Mouse (Mus musculus) CD4-positive helper T cell, adult 2 months (primary cell): ENCODE data around the gene Htr5b.

Experiments used
- DNase-seq: peaks from one replicate; pipeline ENCODE4 v3.0.0-alpha.2; 2012; ENCODE audit warnings: low read depth, missing footprints, low spot score

The Htr5b gene

DNA sequence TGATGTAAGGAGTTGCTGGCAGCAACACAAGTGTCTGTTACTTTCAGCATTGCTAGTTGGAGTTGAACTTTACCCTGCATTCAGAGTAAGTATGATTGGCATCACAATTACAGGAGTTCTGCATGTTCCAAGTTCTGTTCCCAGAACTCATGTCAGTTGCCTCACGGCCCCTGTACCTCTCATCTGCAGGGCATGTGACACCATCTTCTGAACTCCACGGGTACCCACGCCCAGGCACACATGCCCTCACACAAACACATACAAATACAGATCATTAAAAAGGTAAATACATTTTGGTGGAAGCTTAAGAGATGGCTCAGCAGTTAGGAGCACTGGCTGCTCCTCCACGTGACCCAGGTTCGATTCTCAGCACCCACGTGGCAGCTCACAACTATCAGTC, 41.5 kb downstream of the Htr5b start:
- DNase-seq, result no peak

DNA sequence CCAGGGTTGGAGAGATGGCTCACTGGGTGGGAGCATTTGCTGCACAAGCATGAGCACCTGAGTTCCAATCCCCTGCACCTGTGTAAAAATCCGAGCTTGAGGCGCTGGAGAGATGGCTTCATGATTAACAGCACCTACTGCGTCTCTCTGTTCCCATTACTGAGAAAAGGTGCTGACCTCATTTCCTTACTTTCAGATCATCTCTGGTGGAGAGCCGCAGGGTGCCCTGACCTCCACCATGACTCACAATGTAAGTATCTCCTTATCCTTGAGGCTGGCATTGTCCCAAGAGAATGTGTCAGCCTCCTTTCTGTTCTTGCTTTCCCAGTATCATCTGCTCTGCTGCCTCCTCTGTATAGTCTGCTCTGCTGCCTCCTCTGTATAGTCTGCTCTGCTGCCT, 45.2 kb downstream of the Htr5b start:
- no peak for DNase-seq

DNA sequence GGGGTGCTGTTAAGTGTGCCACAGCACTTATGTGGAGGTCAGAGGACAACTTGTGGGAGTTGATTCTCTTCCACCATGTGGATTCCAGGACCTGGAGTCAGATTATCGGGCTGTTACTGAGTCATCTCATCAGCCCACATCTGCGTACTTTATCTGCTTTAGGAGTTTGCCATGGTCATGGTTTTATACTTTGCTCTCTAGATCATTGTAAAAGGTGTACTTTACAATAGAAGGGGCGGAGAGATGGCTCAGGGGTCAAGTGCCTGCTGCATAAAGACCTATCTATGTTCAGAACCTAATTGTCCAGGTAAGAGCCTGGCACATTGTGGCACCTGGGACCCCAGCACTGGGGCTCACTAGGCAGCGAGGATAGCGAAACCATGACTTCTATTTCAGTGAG, 48.9 kb downstream of the Htr5b start:
- no peak for DNase-seq

DNA sequence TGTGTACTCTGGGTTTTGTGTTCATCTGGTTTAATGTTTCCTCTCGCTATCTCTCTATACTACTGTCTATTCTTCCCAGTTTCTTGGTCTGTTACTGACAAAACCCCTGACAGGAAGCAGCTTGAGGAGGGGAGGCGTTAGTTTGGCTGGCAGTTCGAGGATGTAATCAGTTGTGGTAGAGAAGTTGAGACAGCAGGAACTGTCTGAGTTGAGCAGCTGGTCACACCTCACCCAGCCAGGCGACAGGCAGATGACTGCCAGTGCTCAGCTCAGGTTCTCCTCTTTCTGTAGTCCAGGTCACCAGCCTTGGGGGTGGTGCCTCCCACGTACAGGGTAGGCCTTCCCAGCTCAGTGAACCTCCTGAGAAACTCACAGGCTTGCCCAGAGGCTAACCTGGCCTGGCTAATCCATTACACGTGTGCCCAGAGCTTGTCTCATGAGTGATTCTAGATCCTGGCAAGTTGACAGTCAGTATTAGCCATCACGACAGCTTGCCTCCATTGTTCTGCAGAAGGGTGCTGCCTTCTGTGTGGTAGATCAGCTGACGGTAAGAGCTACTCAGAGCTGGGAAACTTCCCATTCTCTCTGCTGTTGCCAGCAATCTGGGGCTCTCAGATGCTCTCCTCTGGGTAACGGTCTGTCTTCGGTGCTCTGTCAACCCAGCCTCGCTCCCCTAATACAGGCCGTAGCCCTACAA, 49.8 kb downstream of the Htr5b start:
- no peak for DNase-seq

DNA sequence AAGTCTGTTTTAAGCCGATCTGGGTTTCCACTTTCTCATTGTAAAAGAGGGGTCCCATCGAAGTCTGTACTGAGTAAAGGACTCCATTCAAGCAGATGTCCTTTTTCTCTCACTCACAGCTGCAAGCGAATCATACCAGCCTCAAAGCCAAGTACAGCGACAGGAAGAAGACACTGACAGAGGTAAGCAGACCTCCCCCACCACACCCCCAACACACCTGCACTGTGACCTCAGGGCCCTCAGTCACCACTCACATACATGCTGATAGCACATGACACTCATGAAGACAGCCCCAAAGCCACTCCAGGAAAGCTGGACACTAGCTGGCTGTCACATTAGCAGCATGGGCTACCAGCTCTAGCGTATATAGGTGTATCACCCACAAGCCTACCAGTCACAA, 50.5 kb downstream of the Htr5b start:
- no peak for DNase-seq

DNA sequence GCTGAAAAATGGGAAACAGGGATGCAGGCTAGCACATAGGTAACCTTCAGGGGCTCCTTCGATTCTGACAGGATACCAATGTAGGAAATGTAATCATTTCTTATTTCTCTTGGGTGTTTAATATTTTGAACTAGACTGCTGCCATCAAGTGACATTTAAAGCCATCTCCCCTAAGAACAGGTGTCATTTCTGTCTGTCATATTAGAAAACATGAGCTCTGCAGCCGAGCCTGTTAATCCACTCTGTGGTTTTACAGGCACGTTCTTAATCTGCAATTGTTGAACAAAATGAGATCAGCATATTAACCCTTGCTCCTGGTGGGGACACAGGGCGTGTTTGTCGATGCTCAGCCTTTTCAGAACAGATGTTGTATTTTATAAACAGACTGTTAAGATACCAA, 56.8 kb downstream of the Htr5b start:
- no peak for DNase-seq

DNA sequence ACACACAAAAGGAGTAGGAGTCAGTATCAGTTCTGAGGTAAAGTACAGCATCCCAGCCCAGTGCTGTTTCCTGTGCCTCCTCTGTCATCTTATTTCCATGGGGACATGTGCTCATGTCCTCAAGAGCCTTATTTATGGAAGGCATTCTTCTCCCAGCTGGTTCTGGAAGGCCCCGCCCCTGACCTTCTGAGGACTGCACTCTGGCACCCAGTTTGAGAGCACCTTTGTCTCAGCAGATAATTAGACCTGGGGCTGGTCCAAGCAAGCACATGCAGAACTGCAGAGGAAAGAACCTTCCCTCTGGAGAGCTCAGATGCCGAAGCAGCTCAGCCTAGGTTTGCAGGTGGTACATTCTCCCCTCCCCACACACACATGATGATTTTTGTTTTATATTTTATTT, 60.0 kb downstream of the Htr5b start:
- DNase-seq, result no peak

DNA sequence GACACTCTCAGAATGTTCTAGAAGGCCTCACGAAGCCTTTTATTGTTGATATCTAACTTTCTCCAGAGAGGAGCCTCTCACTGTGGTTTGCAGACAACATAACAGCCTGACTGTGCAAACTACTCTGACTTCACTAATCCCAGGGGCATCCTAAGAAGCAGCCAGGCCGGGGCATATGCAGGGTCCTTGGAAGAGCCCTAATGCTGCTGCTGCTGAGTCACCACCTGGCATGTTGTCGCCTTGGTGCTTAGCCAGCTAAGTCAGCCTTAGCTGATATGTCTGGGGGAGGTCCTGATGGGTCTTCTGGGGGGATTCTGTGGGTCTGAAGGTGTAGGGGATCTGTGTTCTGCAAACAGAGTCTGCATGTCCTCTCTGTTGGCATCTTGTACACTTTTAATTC, 62.0 kb downstream of the Htr5b start:
- DNase-seq, result no peak

DNA sequence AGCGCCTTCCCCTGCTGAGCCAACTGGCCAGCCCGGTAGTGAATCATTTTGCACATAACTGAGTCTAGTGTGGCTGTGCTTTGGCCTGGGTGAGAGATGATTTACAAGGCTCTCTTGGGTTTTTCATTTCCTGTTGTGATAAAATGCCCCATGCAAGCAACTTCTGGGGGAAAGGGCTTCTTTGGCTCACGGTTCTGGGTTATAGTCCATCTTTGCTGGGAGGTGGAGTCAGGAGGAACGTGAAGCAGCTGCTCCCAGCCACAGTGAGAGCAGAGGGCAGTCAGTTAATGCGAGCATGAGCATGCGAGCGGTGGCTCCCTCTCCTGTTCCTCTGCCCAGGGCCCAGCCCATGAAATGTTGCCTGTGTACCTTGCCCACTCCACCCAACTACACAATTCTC, 64.5 kb downstream of the Htr5b start:
- DNase-seq, result no peak

DNA sequence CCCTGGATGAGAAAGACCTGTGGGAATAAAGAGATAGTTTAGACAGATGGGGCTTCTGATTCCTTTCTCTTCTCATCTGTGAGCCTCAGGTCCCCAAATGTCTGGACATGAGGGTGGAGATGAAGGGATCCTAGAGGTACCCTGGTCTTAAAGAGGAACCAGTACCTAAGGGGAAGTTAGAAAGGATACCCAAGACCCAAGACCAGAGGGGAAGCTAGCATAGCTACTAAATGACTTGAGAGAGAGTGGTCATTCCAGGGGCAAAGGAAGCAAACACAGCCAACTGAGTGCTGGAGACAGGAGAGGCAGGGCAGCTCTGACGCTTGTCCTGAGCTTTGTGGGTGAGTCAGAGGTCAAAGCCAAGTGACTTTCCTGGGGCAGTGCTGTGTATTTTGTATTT, 65.6 kb downstream of the Htr5b start:
- DNase-seq, result no peak

DNA sequence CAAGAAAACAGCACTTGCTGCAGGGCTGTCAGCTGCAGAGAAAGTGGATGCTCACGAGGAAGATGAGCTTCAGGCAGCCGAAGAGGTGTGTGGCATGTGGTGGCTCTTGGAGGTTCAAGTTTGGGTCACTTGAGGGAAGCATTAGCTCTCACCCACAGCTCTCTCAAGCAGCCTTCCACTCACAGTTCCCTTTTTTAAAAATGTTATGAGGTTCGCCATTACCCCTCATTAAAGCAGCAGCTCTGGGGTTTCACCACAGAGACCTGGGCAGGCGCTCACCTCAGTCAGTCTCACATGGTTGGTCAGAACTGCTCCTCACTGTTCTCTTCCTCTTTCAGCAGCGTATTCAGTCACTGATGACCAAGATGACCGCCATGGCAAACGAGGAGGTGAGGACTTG, 66.4 kb downstream of the Htr5b start:
- no peak for DNase-seq

DNA sequence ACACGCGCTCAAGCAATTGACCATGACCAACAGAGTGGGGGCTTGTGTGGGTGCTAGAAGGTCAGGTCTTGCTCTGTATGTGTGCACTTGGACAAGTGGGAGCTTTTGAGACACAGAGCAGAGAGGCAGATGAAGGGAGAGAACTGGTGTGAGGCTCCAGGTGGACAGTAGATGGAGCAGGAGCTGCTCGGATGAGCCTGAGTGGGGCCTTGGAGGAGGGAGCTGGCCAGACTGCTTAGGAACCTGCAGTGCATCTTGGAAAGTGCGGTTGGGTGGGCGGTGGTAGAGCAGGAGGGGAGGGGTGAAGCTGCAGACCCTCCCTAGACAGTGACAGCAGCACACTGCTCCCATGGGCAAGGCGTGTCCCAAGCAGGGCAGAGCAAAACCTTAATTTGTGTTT, 68.2 kb downstream of the Htr5b start:
- DNase-seq, result no peak
